Mouse (Mus musculus) stomach, postnatal 0 days (tissue): ENCODE measurements around the gene Herc1.

Source experiments
- CTCF ChIP-seq: IDR thresholded peaks from 2 replicates; pipeline ENCODE4 v1.5.1; 2016; ENCODE audit warnings: antibody characterized with exemption, low read depth, mild to moderate bottlenecking, moderate library complexity
- EP300 ChIP-seq: optimal IDR thresholded peaks from 2 replicates; pipeline ENCODE3; 2016; ENCODE audit warnings: antibody characterized with exemption

DNA sequence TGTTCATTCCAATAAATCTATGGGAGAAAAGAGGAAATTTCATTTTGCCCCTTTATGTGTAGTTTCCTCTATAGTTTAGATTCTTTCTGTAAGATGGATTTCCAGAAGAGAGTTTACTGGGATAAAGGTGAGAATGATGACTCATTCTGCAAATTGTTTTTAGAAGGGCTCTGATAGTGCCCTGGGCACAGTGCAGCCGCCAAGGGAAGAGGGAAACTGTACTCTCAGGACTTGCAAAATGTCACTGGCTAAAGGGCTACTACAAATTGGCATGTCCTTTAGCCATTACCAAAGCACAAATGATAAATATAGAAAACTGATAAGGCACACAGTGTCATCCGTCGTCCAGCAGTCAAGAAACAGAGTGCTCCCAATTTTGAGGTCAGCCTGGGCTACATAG lies 19.8 kb upstream of the Herc1 start:
- TF ChIP-seq CTCF (no peak), EP300 (no peak)
